Mouse (Mus musculus): Measurements from ENCODE around the gene Esyt2. TPM values are rescaled to one million over a fixed set of nuclear protein-coding genes. Genes with fewer than 3 reads are reported as not detected.

Gene Esyt2
- 9.0 and 13.3 TPM in 2 replicates for polyA plus RNA-seq (2012; rRNA removed)

GRCm38 (mm10) chr12:116280653-116281364, at the start of gene Esyt2:
Esyt2 (plus strand) TSS chr12:116281196.

DNA sequence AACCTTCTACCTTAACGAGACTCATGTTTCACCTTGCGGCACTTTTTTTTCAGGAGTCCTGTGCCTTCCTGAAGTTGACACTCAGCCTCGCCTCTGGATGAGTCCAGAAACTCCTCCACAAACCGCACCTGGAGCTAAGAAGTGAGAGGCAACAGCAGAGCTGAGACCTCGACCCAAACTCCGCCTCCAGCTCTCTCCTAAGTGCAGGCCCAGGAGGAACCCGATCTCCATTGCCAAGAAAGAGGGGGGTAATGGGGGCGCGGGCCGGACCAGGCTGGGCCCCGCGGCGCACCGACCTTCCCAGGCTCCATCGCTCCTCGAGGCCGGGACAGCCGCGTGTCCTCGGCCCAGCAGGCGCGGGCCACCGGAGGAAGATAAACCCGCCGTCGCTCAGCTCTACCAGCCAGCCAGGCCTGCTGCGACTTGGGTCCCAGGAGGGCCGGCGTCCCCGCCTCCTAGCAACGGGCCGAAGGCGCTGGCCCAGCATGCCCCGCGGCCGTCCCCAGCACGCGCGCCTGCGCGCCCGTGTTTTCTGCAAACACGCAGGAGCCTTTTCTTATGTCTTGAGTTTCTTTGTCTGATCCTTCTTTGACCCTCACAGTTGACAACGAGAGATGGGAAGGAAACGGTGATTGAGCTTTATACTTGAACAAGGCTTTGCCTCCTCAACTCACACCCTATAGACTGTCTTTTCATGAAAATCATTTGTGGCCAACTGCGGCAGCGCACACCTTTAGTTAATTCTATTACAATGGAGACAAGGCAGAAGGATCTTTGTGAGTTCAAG, 18.2 kb upstream of the Esyt2 start, which contains the start of gene Wdr60:
Gene Wdr60, minus strand, starts transcription at position 468 of the 787 bp plus-strand sequence.

DNA sequence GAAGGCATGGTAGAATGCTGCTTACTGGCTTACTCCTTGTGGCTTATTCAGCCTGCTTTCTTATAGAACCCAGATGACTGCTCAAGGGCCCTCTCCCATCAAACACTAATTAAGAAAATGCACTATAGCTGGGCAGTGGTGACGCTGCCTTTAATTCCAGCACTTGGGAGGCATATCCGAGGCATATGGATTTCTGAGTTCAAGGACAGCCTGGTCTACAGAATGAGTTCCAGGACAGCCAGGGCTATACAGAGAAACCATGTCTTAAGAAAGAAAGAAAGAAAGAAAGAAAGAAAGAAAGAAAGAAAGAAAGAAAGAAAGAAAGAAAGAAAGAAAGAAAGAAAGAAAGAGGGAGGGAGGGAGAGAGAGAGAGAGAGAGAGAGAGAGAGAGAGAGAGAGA, 5.9 kb upstream of the Esyt2 start, which contains the start of gene Gm11027:
Gene Gm11027, plus strand, starts transcription at position 301 of the 400 bp plus-strand sequence.

GRCm38 (mm10) chr12:116405045-116405835, 124.2 kb downstream of the Esyt2 start, which contains the start of gene Ncapg2:
Ncapg2 (plus strand) TSS chr12:116405402.

Other genes starting within 250 kb of the Esyt2 start
- 42.3 and 48.1 TPM in 2 replicates for gene Zfp386, start 233.5 kb upstream of the Esyt2 start, polyA plus RNA-seq (2012; rRNA removed)
- 3.4 and 3.9 TPM in 2 replicates for gene Vipr2, start 203.5 kb upstream of the Esyt2 start, polyA plus RNA-seq (2012; rRNA removed)
- gene Wdr60, start 18.2 kb upstream of the Esyt2 start, polyA plus RNA-seq (2012; rRNA removed): 17.3 and 21.2 TPM in 2 replicates
- gene Gm11027, start 5.8 kb upstream of the Esyt2 start, polyA plus RNA-seq (2012; rRNA removed): not detected in 2 replicates
- gene Ncapg2, start 124.2 kb downstream of the Esyt2 start, polyA plus RNA-seq (2012; rRNA removed): 31.4 and 36.4 TPM in 2 replicates
- gene Ptprn2, start 204.5 kb downstream of the Esyt2 start, polyA plus RNA-seq (2012; rRNA removed): 15.4 and 25.0 TPM in 2 replicates

Data from central nervous system, embryonic 11.5 days (tissue).